Mouse (Mus musculus) intestine, embryonic 14.5 days (tissue): ENCODE measurements around the gene Il20rb. TPM values are rescaled to one million over a fixed set of nuclear protein-coding genes. Genes with fewer than 3 reads are reported as not detected.
A peak's percentile ranks its signal among the peaks of the same experiment; 100 is the strongest.

Experiments used
- ATAC-seq: fragments of 200-750 bp; cut with Nextera tagmentation; replicated peaks from 2 replicates; pipeline ENCODE4 v1.8.0; 2017; ENCODE audit warnings: low read depth, moderate number of reproducible peaks, moderate TSS enrichment, moderate library complexity; ENCODE audit not compliant: low FRiP score, low TSS enrichment
- DNase-seq: peaks from one replicate; pipeline ENCODE4 v3.0.0-alpha.2; 2018; ENCODE audit warnings: low spot score
- H3K27ac ChIP-seq: fragments of 300-500 bp; sonication (generic); 2 replicates; pipeline ENCODE4 v1.5.1; 2014; ENCODE audit warnings: low read depth, mild to moderate bottlenecking, control low read depth
- H3K27me3 ChIP-seq: fragments of 300-500 bp; sonication (generic); replicated peaks from 2 replicates; pipeline ENCODE4 v1.6.1; 2014; ENCODE audit warnings: low read length, control low read depth; ENCODE audit not compliant: control insufficient read depth, insufficient read depth
- H3K36me3 ChIP-seq: fragments of 300-500 bp; sonication (generic); 2 replicates; pipeline ENCODE4 v1.6.1; 2014; ENCODE audit warnings: low read length, control low read depth; ENCODE audit not compliant: control insufficient read depth, insufficient read depth
- H3K4me1 ChIP-seq: fragments of 300-500 bp; sonication (generic); replicated peaks from 2 replicates; pipeline ENCODE4 v1.6.1; 2014; ENCODE audit warnings: low read length, control low read depth, mixed read lengths; ENCODE audit not compliant: control insufficient read depth, insufficient read depth
- H3K4me2 ChIP-seq: fragments of 300-500 bp; sonication (generic); 2 replicates; pipeline ENCODE4 v1.6.1; 2014; ENCODE audit warnings: low read length
- H3K4me3 ChIP-seq: fragments of 300-500 bp; sonication (generic); 2 replicates; pipeline ENCODE4 v1.5.1; 2014; ENCODE audit warnings: low read depth, low read length, control low read depth, mixed read lengths
- H3K9ac ChIP-seq: fragments of 300-500 bp; sonication (generic); 2 replicates; pipeline ENCODE4 v1.6.1; 2014; ENCODE audit warnings: mild to moderate bottlenecking, low read length
- H3K9me3 ChIP-seq: fragments of 300-500 bp; sonication (generic); 2 replicates; pipeline ENCODE4 v1.6.1; 2016; ENCODE audit warnings: low read length, control low read depth; ENCODE audit not compliant: control insufficient read depth
- WGBS: fragments of 180-500 bp; shearing (Covaris S2); extraction: QIAGEN DNeasy Blood & Tissue Kit; methylation state at CpG from one replicate; pipeline ENCODE4 v1.1.7; 2014; 5-methylcytosine and 5-hydroxymethylcytosine counted together
- polyA plus RNA-seq: library from polyadenylated mRNA; unstranded; fragments of >200 nt; fragmentation: Nextera tagmentation; extraction: Ambion mirVana; gene quantifications from 2 replicates; pipeline ENCODE4 v1.2.1, GENCODE M21; 2014

The Il20rb gene
- polyA plus RNA-seq, 1 experiment from 2014 or later: 1.5 TPM

DNA sequence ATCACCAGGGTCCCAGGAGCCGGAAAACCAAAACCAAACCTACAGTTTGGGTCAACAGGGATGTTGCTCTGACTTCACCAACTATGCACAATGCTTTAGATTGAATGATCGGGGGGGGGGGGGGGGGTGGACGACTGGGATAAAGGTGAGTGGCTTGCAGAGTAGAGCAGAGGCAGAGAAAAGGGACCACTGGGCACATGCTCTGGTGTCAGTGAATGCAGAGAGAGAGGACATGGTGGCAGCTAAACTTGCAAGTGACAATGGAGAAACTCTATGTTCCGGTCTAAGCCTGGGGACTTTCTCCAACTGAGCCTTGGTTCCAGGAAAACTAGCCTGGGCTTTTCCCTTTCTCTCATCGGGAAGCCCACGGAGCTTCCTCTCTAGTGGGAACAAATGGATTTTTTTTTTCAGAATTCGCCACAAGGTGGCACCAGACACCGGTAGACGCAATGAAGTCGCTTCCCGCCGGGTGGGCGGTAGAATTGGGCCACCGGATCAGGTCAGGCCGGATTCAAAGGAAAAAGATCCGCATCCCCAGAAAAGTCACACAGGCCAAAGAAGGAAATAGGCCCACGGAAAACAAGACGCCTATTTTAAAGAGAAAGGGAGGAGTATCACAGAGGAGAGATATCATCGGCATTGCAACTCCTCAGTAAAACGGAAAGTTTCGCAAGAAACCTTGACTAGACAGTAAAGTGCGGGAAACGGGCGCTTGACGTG is 32.5 kb downstream of the Il20rb start:
- Histone ChIP-seq H3K4me3 (peak overlapping the region; percentile 40), H3K27ac (no peak overlapping the region), H3K27me3 (no peaks in the 10 kb centered on the region), H3K36me3 (peaks cover 8% of the 10 kb centered on the region; the same call in 1 of the 2 replicates), H3K4me2 (peak overlapping the region; percentile 85), H3K9ac (peak overlapping the region; percentile 47), H3K9me3 (no peaks in the 10 kb centered on the region), H3K4me1 (no peaks in the 10 kb centered on the region)
- WGBS: 9% methylated on average over 25 of the region's 25 CpGs
- ATAC-seq: peak; percentile 30; the same call in 1 of the 2 replicates
- DNase-seq: peak; percentile 88

DNA sequence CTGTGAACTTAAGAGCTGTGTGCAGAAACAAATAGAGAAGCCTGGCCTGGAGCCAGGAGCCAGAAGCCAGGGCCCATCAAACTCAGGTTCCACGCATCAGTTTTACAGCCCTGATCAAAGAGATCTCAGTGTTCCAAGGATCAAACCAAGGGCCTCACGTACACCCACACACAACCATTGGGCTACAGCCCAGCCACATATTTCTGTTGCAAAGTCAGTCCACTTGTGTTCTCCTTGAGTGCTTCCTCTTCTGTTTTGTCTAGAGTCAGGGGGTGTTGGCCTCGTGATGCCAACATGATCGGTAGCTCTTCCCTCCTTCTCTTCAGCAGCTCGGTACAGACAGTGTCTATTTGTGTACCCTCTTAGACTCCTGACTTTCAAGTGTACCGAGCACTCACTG is 34.2 kb downstream of the Il20rb start:
- Histone ChIP-seq H3K9me3 (no peaks in the 10 kb centered on the region), H3K4me1 (no peaks in the 10 kb centered on the region), H3K27me3 (no peaks in the 10 kb centered on the region), H3K9ac (no peak overlapping the region), H3K4me2 (no peak overlapping the region), H3K36me3 (no peaks in the 10 kb centered on the region), H3K4me3 (no peak overlapping the region), H3K27ac (no peak overlapping the region)
- DNase-seq (no peak), ATAC-seq (no peak)
- 54% methylated on average over 6 of the region's 6 CpGs for WGBS

- Histone ChIP-seq H3K4me2 (peak overlapping the region; percentile 88), H3K4me3 (peak overlapping the region; percentile 50), H3K27ac (no peak overlapping the region), H3K9ac (peak overlapping the region; percentile 37; the same call in 1 of the 2 replicates), H3K4me1 (0 out of 2 replicates have a peak, but pooled peaks cover 3% of the 10 kb centered on the region), H3K9me3 (no peaks in the 10 kb centered on the region), H3K27me3 (no peaks in the 10 kb centered on the region), H3K36me3 (no peaks in the 10 kb centered on the region)
- ATAC-seq: peak; percentile 80
- peak; percentile 95 for DNase-seq
- WGBS: under 1% methylated on average over 32 of the region's 32 CpGs
Measured at GRCm38 (mm10) chr9:100446059-100446686, 40.4 kb downstream of the Il20rb start.

GRCm38 (mm10) chr9:100440111-100440790 is 46.3 kb downstream of the Il20rb start:
- WGBS: 41% methylated on average over 9 of the region's 9 CpGs
- H3K4me1 ChIP-seq: no peaks in the 10 kb centered on the region
- no peak overlapping the region for H3K27ac ChIP-seq
- DNase-seq (peak; percentile 65), ATAC-seq (no peak)
- H3K4me2 ChIP-seq: no peak overlapping the region
- H3K36me3 ChIP-seq: no peaks in the 10 kb centered on the region
- H3K27me3 ChIP-seq: no peaks in the 10 kb centered on the region
- no peaks in the 10 kb centered on the region for H3K9me3 ChIP-seq
- H3K4me3 ChIP-seq: no peak overlapping the region
- H3K9ac ChIP-seq: no peak overlapping the region

DNA sequence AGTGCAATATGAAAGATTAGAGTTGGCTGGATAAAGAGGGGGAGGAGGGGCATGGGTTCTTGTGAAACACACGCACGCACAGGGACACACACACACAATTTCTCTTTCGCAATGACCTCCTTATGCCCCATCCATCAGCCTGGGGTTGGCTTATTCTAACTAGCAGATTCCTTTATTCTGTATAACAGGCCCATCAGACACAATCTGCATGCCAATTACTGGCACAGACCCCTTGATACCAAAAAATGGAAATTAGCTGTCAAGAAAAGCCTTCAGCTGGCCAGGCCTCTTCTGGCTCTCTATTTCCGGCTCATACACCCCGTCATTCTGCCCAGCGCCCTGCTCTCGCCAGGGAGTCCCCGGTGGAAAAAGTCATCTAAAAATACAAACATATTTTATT is 47.1 kb downstream of the Il20rb start:
- ATAC-seq (no peak), DNase-seq (no peak)
- Histone ChIP-seq H3K4me1 (no peaks in the 10 kb centered on the region), H3K27ac (no peak overlapping the region), H3K27me3 (no peaks in the 10 kb centered on the region), H3K4me2 (no peak overlapping the region), H3K9ac (no peak overlapping the region), H3K36me3 (no peaks in the 10 kb centered on the region), H3K9me3 (no peaks in the 10 kb centered on the region), H3K4me3 (no peak overlapping the region)
- 82% methylated on average over 8 of the region's 8 CpGs for WGBS

DNA sequence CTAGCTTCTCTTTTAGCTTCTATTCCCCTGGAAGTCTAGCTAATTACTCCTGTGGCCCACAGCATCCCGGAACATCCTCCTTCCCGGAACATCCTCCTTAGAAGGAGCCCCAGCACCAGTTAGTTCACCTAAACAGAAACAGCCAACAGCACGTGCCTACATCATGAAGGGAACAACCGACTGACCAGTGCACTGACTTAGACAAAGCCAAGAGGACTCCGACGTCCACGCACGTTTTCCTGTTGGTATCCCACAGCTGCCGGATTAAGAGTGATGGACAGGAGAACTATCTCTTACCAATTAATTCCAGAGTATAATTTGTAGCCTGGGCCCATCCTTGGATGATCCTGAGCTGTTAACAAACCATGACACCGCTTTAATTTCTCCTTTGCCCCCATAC is 47.6 kb downstream of the Il20rb start:
- 86% methylated on average over 10 of the region's 10 CpGs for WGBS
- H3K4me1 ChIP-seq: no peaks in the 10 kb centered on the region
- H3K4me3 ChIP-seq: no peak overlapping the region
- H3K27me3 ChIP-seq: no peaks in the 10 kb centered on the region
- H3K36me3 ChIP-seq: no peaks in the 10 kb centered on the region
- no peak overlapping the region for H3K27ac ChIP-seq
- DNase-seq (no peak), ATAC-seq (no peak)
- no peak overlapping the region for H3K4me2 ChIP-seq
- no peaks in the 10 kb centered on the region for H3K9me3 ChIP-seq
- no peak overlapping the region for H3K9ac ChIP-seq

GRCm38 (mm10) chr9:100436865-100437595 is 49.6 kb downstream of the Il20rb start:
- 86% methylated on average over 8 of the region's 8 CpGs for WGBS
- no peak overlapping the region for H3K27ac ChIP-seq
- no peak for DNase-seq
- no peaks in the 10 kb centered on the region for H3K4me1 ChIP-seq
- no peaks in the 10 kb centered on the region for H3K27me3 ChIP-seq
- ATAC-seq: no peak
- no peaks in the 10 kb centered on the region for H3K9me3 ChIP-seq
- H3K36me3 ChIP-seq: no peaks in the 10 kb centered on the region
- no peak overlapping the region for H3K4me3 ChIP-seq
- H3K4me2 ChIP-seq: no peak overlapping the region
- no peak overlapping the region for H3K9ac ChIP-seq

- ATAC-seq: no peak
- WGBS: 54% methylated on average over 2 of the region's 2 CpGs
- no peak overlapping the region for H3K4me2 ChIP-seq
- H3K4me3 ChIP-seq: no peak overlapping the region
- no peak for DNase-seq
- no peak overlapping the region for H3K27ac ChIP-seq
- no peaks in the 10 kb centered on the region for H3K9me3 ChIP-seq
- no peak overlapping the region for H3K9ac ChIP-seq
- no peaks in the 10 kb centered on the region for H3K27me3 ChIP-seq
- H3K36me3 ChIP-seq: no peaks in the 10 kb centered on the region
- no peaks in the 10 kb centered on the region for H3K4me1 ChIP-seq
Measured at GRCm38 (mm10) chr9:100431355-100431754, 55.2 kb downstream of the Il20rb start.
